Mouse (Mus musculus) urinary bladder, postnatal 14 days (tissue): ENCODE results near the gene Tulp1.
"Not testable (repeated sequence)": the region's sequence is repeated elsewhere in the genome, so short reads cannot be mapped to it uniquely, and the experiment has no call there.

Experiments used
- DNase-seq: peaks from one replicate; pipeline ENCODE4 v3.0.0; 2021; ENCODE audit warnings: low spot score

Tulp1 gene

GRCm38 (mm10) chr17:28337547-28337946, 27.5 kb downstream of the Tulp1 start:
- DNase-seq, result no peak

GRCm38 (mm10) chr17:28335267-28335666, 29.8 kb downstream of the Tulp1 start:
- DNase-seq, result no peak

GRCm38 (mm10) chr17:28332915-28333546, 32.0 kb downstream of the Tulp1 start:
- DNase-seq, result no peak

- DNase-seq, result no peak
These were observed 32.7 kb downstream of the Tulp1 start for GRCm38 (mm10) chr17:28332113-28332914.

GRCm38 (mm10) chr17:28331241-28332112, 33.5 kb downstream of the Tulp1 start:
- no peak for DNase-seq

GRCm38 (mm10) chr17:28330590-28330989, 34.4 kb downstream of the Tulp1 start:
- not testable (repeated sequence) for DNase-seq

GRCm38 (mm10) chr17:28330232-28330546, 34.8 kb downstream of the Tulp1 start:
- no peak for DNase-seq

- no peak for DNase-seq
These were observed 35.4 kb downstream of the Tulp1 start for GRCm38 (mm10) chr17:28329503-28330231.

- no peak for DNase-seq
These were observed 36.1 kb downstream of the Tulp1 start for GRCm38 (mm10) chr17:28328946-28329345.

GRCm38 (mm10) chr17:28328366-28328928, 36.6 kb downstream of the Tulp1 start, which contains the start of gene Rpl10a:
Gene Rpl10a (plus strand): TSS chr17:28328471.
- DNase-seq, result peak; percentile 99

- DNase-seq, result no peak
These were observed 37.2 kb downstream of the Tulp1 start for GRCm38 (mm10) chr17:28327673-28328325.

GRCm38 (mm10) chr17:28326951-28327350, 38.1 kb downstream of the Tulp1 start:
- no peak for DNase-seq

GRCm38 (mm10) chr17:28325751-28326150, 39.3 kb downstream of the Tulp1 start:
- DNase-seq, result no peak

- not testable (repeated sequence) for DNase-seq
These were observed 40.6 kb downstream of the Tulp1 start for GRCm38 (mm10) chr17:28324416-28324815.

GRCm38 (mm10) chr17:28323786-28324185, 41.2 kb downstream of the Tulp1 start:
- no peak for DNase-seq

GRCm38 (mm10) chr17:28321700-28322099, 43.3 kb downstream of the Tulp1 start:
- DNase-seq, result no peak

- DNase-seq, result no peak
These were observed 47.3 kb downstream of the Tulp1 start for GRCm38 (mm10) chr17:28317725-28318124.

- no peak for DNase-seq
These were observed 47.9 kb downstream of the Tulp1 start for GRCm38 (mm10) chr17:28317091-28317490.

GRCm38 (mm10) chr17:28316476-28316875, 48.5 kb downstream of the Tulp1 start:
- no peak for DNase-seq

- DNase-seq, result no peak
These were observed 49.3 kb downstream of the Tulp1 start for GRCm38 (mm10) chr17:28315611-28316160.

- DNase-seq, result no peak
These were observed 51.2 kb downstream of the Tulp1 start for GRCm38 (mm10) chr17:28313880-28314225.
